Mouse (Mus musculus) thymus, postnatal 0 days (tissue): ENCODE results near the gene Prkci. TPM values are rescaled to one million over a fixed set of nuclear protein-coding genes. Genes with fewer than 3 reads are reported as not detected.

Experiments used
- DNase-seq: peaks from one replicate; pipeline ENCODE4 v3.0.0-alpha.2; 2015; ENCODE audit warnings: low spot score
- polyA plus RNA-seq: library from polyadenylated mRNA; unstranded; fragments of >200 nt; fragmentation: Nextera tagmentation; extraction: Ambion mirVana; gene quantifications from 2 replicates; pipeline ENCODE4 v1.2.1, GENCODE M21; 2015

Prkci gene
- 15.0 and 15.9 TPM in 2 replicates for polyA plus RNA-seq

- DNase-seq, result peak; percentile 93
These were observed at the start of gene Prkci for GRCm38 (mm10) chr3:30995283-30995898. Prkci (plus strand) TSS chr3:30995747.

- DNase-seq, result no peak
These were observed 43.9 kb upstream of the Prkci start for GRCm38 (mm10) chr3:30951652-30952051.

DNA sequence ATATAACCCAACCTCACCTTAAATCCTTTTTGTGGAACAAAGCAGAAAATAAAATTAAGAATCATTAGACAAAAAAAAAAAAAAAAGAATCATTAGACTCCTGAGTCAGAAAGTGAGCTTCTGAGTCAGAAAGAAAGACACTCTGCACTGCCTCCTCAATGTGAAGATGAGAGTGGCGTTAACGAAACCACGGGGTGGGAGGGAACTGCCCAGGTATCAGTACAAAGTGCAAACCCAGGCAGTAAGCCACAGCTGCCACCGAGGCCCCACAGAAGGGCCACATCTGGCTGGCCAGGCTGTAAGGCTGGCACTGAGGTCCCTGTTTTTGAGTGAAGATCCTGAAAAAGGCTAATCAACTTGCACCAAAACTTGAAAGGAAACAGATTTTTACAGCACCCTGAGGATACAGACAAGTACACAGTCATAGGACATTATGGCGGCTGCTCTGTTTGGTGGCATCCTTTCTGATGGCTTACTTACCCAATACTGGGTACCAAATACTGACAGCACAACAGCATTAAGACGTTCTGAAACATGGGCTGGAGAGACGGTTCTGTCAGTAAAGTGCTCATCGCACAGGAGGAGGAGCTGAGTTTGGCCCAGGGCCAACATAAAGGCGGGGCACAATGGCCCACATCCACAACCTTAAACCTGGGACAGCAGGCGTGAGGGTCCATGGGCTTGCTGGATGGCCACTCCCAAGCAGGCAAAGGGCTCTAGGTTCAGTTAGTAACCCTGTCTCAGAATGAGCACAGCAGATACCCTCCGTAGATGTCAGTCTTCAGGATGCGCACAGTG lies 43.1 kb upstream of the Prkci start:
- no peak for DNase-seq

- DNase-seq, result no peak
These were observed 39.2 kb upstream of the Prkci start for GRCm38 (mm10) chr3:30956327-30956726.

DNA sequence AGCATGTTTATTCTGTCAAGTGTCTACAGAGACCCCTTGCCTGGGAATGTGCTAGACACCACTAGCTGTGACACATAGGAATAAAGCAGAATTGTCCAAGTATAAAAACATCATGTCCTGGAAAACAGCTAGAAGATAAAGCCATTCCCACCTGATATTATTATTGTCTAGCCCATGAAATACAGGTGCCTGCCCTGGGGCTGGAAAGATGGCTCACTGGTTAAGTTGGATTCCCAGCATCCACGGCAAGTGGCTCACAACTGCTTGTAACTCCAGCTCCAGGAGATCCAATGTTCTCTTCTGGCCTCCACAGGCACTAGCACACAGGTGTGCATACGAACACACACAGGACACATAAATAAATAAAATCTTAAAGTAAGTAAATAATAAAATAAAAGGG lies 36.8 kb upstream of the Prkci start:
- DNase-seq, result no peak

DNA sequence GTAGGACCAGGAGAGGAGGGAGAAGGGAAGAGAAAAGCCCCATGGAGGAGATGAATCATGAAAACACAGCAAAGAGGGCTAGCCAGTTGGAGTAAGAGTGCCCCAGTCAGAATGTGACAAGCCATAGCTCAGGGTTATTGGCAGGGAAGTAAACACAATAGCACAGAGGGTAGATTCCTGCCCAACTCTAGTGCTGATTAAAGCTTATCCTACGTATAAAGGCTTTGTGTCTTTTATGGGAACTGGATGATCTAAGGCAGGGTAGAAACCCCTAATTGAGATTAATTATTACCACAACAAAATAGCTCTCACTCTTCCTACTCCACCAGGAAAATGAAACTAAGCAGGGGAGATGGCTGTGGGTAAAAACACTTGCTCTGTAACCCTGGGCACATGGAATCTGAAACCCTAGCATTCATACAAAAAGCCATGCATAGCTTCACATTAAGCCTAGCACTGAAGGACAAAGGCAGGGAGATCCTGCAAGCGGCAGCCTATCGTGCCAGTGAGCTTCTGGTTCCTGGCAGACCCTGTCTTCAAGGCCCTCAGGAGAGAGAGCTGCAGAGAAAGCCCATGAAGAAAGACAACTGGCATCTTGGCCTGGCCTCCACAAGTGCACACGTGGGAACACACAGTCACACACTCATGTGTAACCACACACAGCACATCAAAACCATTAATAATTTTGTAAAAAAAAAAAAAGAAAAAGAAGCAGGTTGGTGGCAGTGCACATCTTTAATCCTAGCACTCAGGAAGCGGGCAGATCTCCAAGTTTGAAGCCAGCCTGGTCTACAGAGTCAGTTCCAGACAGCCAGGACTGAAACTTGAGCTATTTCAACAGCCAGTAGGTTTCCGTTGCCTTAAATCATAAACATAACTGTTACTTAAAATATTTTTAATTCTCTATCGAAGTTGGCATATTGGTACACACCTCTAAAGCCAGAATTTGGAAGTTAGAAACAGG lies 35.4 kb upstream of the Prkci start:
- no peak for DNase-seq

GRCm38 (mm10) chr3:30963100-30963499 lies 32.4 kb upstream of the Prkci start:
- DNase-seq, result no peak

DNA sequence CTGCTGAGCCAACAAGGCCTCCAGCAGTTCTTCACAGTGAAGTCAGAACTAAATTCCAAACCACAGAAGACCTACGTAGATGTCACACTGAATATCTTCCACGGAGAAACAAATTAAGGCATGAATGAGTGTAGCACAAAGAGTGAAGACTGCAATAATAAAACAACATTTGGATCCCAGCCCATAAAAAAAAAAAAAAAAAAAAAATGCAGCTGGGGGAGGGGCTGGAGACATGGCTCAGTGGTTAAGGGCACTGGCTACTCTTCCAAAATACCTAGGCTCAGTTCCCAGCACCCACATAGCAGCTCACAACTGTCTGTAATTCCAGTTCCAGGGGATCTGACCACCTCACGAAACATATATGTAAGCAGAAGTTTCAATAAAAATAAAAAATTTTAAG lies 31.3 kb upstream of the Prkci start:
- DNase-seq, result no peak

DNA sequence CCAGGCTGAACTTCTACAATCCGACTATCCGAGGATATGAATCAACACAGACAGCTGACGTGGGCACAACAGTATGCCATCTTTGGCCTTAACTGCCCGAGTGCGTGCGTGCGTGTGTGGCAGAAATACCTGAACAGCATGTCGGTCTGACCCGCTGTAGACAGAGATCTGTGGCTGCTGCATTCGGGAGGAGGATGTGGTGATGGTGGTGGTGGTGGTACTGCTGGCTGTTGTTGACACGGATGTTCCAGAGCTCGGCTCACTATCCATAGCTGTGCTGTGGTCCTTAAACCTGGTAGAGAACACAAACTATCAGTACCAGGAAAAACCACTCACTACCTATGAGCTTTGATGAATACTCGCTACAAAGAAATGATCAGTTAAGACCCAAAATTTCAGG lies 29.9 kb upstream of the Prkci start:
- peak; percentile 48 for DNase-seq

DNA sequence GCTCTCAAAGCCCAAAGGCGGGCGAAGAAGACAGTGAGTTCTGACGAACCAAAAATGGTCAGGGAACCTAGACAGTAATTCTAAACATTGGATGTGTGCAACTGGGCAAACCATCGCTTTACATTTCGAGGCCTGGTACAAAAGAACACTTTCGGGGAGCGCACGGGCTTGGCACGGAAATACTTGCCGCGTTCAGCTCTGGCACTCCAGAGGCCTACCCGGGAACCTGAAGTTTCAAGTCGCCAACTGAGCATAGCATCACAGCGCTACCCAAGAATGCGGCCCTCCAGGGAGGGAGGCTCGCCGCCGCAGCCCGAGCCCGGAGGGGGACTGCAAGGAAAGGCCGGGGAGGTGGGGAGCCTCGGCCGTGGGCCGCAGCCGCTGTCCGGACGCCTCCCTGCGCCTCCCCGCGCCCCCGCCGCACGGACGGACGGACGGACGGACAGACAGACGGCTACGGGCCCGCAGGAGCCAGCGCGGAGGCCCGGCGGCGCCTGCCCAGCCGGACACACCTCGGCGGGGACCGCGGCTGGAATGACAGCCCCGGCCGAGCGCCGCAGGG lies 26.9 kb upstream of the Prkci start:
- peak; percentile 66 for DNase-seq

DNA sequence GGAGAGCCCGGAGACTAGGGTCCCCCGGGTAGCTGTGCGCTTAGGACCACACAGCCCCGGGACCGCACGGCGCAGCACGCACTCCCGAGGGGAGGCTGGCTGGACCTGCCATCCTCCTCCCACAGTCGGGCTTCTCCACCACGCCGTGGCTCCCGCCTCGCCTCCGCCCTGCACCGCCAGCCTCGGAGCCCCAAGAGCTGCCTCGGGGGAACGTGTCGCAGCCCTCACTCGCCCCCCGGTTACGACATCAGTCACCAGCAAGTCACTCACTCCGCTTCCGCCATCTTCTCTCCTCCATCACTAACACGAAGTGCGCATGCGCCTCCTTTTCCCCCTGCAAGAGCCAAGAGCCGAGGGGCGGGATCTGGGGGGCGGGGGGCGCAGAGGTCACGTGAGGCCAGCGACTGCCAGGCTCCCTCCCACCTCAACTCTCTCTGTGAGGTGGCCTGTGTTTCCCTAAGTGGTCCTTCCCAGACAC lies 26.4 kb upstream of the Prkci start, which contains the start of gene Phc3:
Phc3 (minus strand) TSS at position 312 of the 478 bp plus-strand sequence.
- DNase-seq, result peak; percentile 97

GRCm38 (mm10) chr3:30975102-30975754 lies 20.3 kb upstream of the Prkci start:
- peak; percentile 60 for DNase-seq

GRCm38 (mm10) chr3:30976991-30977603 lies 18.4 kb upstream of the Prkci start:
- DNase-seq, result no peak

- no peak for DNase-seq
These were observed 13.7 kb upstream of the Prkci start for GRCm38 (mm10) chr3:30981616-30982380.

GRCm38 (mm10) chr3:30982924-30983536 lies 12.5 kb upstream of the Prkci start:
- no peak for DNase-seq

GRCm38 (mm10) chr3:30987396-30988318 lies 7.9 kb upstream of the Prkci start:
- no peak for DNase-seq

- DNase-seq, result no peak
These were observed 3.4 kb upstream of the Prkci start for GRCm38 (mm10) chr3:30992161-30992560.

DNA sequence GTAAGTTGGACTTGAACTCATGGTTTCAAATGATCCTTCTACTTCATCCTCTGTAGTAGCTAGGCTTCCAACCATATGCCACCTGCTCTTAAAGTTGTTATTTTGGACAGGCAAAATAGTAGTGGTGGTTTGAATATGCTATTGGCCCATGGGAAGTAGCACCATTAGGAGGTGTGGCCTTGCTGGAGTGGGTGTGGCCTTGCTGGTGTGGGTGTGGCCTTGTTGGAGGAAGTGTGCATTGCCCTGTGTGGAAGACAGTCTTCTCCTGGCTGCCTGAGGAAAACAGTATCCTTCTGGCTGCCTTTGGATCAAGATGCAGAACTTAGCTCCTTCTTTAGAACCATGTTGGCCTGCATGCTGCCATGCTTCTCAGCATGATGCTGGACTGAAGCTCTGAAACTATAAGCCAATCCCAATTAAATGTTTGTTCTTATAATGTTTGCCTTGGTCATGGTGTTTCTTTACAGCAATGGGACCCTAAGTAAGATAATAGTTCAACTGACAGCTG lies 2.4 kb upstream of the Prkci start:
- no peak for DNase-seq
